Mouse (Mus musculus): ENCODE measurements at regions not wholly inside any gene's neighbourhood (a gene's known extent, or its start where the extent isn't known, plus 50 kb on each side); places are given as distances from the start of the nearest gene placed in this dataset.

GRCm38 (mm10) chrX:99585703-99586102, 114.6 kb upstream of the Pja1 start:
- H3K9ac ChIP-seq (ENCODE audit: low read depth, low read length): no peak overlapping the region
- 51% methylated on average over 3 of the region's 3 CpGs for WGBS
- no peak overlapping the region for H3K27ac ChIP-seq (replicated peaks; ENCODE audit: low read depth, low read length)
- H3K4me2 ChIP-seq (ENCODE audit: low read depth, low read length): no peak overlapping the region
- no peak overlapping the region for H3K4me3 ChIP-seq (ENCODE audit: low read depth, low read length)
- ATAC-seq (ENCODE audit: low read depth): no peak
- no peaks in the 10 kb centered on the region for H3K4me1 ChIP-seq (ENCODE audit: control insufficient read depth, insufficient read depth, low read length)
- no peaks in the 10 kb centered on the region for H3K36me3 ChIP-seq (ENCODE audit: control insufficient read depth, insufficient read depth, low read length)
- no peaks in the 10 kb centered on the region for H3K9me3 ChIP-seq (ENCODE audit: control insufficient read depth, low read length)
- H3K27me3 ChIP-seq (replicated peaks; ENCODE audit: control insufficient read depth, insufficient read depth, low read length): peaks cover 4% of the 10 kb centered on the region
- DNase-seq (ENCODE audit: low spot score): no peak

GRCm38 (mm10) chrX:99582611-99583010, 111.5 kb upstream of the Pja1 start:
- no peaks in the 10 kb centered on the region for H3K9me3 ChIP-seq (ENCODE audit: control insufficient read depth, low read length)
- H3K4me1 ChIP-seq (ENCODE audit: control insufficient read depth, insufficient read depth, low read length): no peaks in the 10 kb centered on the region
- ATAC-seq (ENCODE audit: low read depth) (no peak), DNase-seq (ENCODE audit: low spot score) (no peak)
- WGBS: 90% methylated on average over 9 of the region's 9 CpGs
- H3K4me3 ChIP-seq (ENCODE audit: low read depth, low read length): no peak overlapping the region
- no peak overlapping the region for H3K4me2 ChIP-seq (ENCODE audit: low read depth, low read length)
- no peak overlapping the region for H3K27ac ChIP-seq (replicated peaks; ENCODE audit: low read depth, low read length)
- no peaks in the 10 kb centered on the region for H3K36me3 ChIP-seq (ENCODE audit: control insufficient read depth, insufficient read depth, low read length)
- H3K27me3 ChIP-seq (replicated peaks; ENCODE audit: control insufficient read depth, insufficient read depth, low read length): peaks cover 4% of the 10 kb centered on the region
- H3K9ac ChIP-seq (ENCODE audit: low read depth, low read length): no peak overlapping the region

- Histone ChIP-seq H3K4me2 (ENCODE audit: low read depth, low read length) (no peak overlapping the region), H3K36me3 (ENCODE audit: control insufficient read depth, insufficient read depth, low read length) (no peaks in the 10 kb centered on the region), H3K9me3 (ENCODE audit: control insufficient read depth, low read length) (no peaks in the 10 kb centered on the region), H3K27me3 (replicated peaks; ENCODE audit: control insufficient read depth, insufficient read depth, low read length) (no peaks in the 10 kb centered on the region; the same call in none of the 2 replicates), H3K27ac (replicated peaks; ENCODE audit: low read depth, low read length) (peak overlapping the region; percentile 39; the same call in 1 of the 2 replicates), H3K4me1 (ENCODE audit: control insufficient read depth, insufficient read depth, low read length) (no peaks in the 10 kb centered on the region), H3K4me3 (ENCODE audit: low read depth, low read length) (no peak overlapping the region), H3K9ac (ENCODE audit: low read depth, low read length) (no peak overlapping the region)
- peak; percentile 42 for DNase-seq (ENCODE audit: low spot score)
- 29% methylated on average over 10 of the region's 10 CpGs for WGBS
- ATAC-seq (ENCODE audit: low read depth): peak; percentile 53; the same call in 1 of the 2 replicates
Observed at GRCm38 (mm10) chrX:99581632-99582466, 110.8 kb upstream of the Pja1 start.

DNA sequence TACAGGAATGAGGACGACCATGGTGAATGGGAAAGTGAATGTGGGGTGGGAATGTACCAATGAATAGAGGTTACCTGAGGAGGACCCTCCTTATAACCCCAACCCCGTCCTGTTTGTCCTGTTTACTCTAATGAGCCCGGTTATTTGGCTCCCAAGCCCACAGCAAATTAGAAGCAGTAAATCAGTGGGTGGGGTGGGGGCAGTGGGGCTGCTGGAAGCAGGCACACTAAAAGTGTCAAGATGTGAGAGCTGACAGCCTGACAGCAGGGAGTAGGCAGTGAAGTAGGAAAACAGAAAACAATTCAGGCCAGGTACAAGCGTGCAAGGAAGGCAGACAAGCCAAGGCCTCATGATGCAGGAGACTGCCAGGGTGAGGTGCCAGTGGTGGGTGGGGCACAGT, 108.1 kb upstream of the Pja1 start:
- WGBS: 63% methylated on average over 4 of the region's 4 CpGs
- Histone ChIP-seq H3K9me3 (ENCODE audit: control insufficient read depth, low read length) (no peaks in the 10 kb centered on the region), H3K27me3 (replicated peaks; ENCODE audit: control insufficient read depth, insufficient read depth, low read length) (peaks cover 9% of the 10 kb centered on the region), H3K4me2 (ENCODE audit: low read depth, low read length) (no peak overlapping the region), H3K36me3 (ENCODE audit: control insufficient read depth, insufficient read depth, low read length) (no peaks in the 10 kb centered on the region), H3K4me3 (ENCODE audit: low read depth, low read length) (no peak overlapping the region), H3K27ac (replicated peaks; ENCODE audit: low read depth, low read length) (no peak overlapping the region), H3K4me1 (ENCODE audit: control insufficient read depth, insufficient read depth, low read length) (peaks cover under 1% of the 10 kb centered on the region; the same call in 1 of the 2 replicates), H3K9ac (ENCODE audit: low read depth, low read length) (no peak overlapping the region)
- DNase-seq (ENCODE audit: low spot score) (no peak), ATAC-seq (ENCODE audit: low read depth) (no peak)

- H3K4me1 ChIP-seq (ENCODE audit: control insufficient read depth, insufficient read depth, low read length): peaks cover 3% of the 10 kb centered on the region; the same call in 1 of the 2 replicates
- no peaks in the 10 kb centered on the region for H3K36me3 ChIP-seq (ENCODE audit: control insufficient read depth, insufficient read depth, low read length)
- 58% methylated on average over 2 of the region's 2 CpGs for WGBS
- H3K4me3 ChIP-seq (ENCODE audit: low read depth, low read length): no peak overlapping the region
- peaks cover 13% of the 10 kb centered on the region for H3K27me3 ChIP-seq (replicated peaks; ENCODE audit: control insufficient read depth, insufficient read depth, low read length)
- ATAC-seq (ENCODE audit: low read depth): no peak
- H3K9ac ChIP-seq (ENCODE audit: low read depth, low read length): no peak overlapping the region
- no peak for DNase-seq (ENCODE audit: low spot score)
- H3K4me2 ChIP-seq (ENCODE audit: low read depth, low read length): no peak overlapping the region
- H3K9me3 ChIP-seq (ENCODE audit: control insufficient read depth, low read length): no peaks in the 10 kb centered on the region
- no peak overlapping the region for H3K27ac ChIP-seq (replicated peaks; ENCODE audit: low read depth, low read length)
Observed at GRCm38 (mm10) chrX:99578796-99579195, 107.7 kb upstream of the Pja1 start.

GRCm38 (mm10) chrX:99575105-99575504, 104.0 kb upstream of the Pja1 start:
- Histone ChIP-seq H3K4me3 (ENCODE audit: low read depth, low read length) (no peak overlapping the region), H3K9me3 (ENCODE audit: control insufficient read depth, low read length) (no peaks in the 10 kb centered on the region), H3K27me3 (replicated peaks; ENCODE audit: control insufficient read depth, insufficient read depth, low read length) (peaks cover 25% of the 10 kb centered on the region), H3K9ac (ENCODE audit: low read depth, low read length) (no peak overlapping the region), H3K27ac (replicated peaks; ENCODE audit: low read depth, low read length) (no peak overlapping the region), H3K4me1 (ENCODE audit: control insufficient read depth, insufficient read depth, low read length) (peaks cover 3% of the 10 kb centered on the region; the same call in 1 of the 2 replicates), H3K4me2 (ENCODE audit: low read depth, low read length) (no peak overlapping the region), H3K36me3 (ENCODE audit: control insufficient read depth, insufficient read depth, low read length) (no peaks in the 10 kb centered on the region)
- DNase-seq (ENCODE audit: low spot score) (no peak), ATAC-seq (ENCODE audit: low read depth) (peak; percentile 30; the same call in 1 of the 2 replicates)
- WGBS: 42% methylated on average over 5 of the region's 5 CpGs

DNA sequence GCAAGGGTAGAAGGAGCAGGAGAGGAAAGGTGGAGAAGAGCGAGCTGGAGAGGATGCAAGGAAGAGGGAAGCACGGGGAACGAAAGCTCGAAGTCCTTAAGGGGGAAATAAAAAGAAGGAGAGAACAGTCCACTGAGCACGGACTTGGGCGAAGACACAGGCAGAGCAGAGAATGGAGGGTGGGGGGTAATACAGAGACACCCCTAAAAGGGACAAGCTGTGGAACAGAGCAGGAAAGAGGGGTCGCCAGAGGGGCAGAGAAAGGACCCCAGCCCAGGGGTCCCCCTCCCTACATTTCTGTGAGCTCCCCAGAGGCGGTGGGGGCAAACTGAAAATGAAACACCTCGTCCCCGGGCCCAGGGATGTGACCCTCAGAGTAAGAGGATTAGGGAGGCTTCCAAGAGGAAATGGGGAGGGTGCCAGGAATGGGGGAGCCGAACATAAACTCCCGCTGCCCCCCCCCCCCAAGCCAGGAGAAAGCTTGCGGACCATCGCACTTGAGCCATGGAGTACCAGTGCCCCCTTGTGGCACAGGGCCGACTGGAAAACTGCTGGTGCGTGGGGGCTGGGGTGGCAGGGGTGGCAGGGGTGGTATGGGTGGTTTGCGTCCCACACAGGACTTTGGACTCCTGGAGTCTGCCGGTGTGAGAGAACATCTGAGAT, 103.5 kb upstream of the Pja1 start:
- peaks cover 25% of the 10 kb centered on the region for H3K27me3 ChIP-seq (replicated peaks; ENCODE audit: control insufficient read depth, insufficient read depth, low read length)
- H3K9me3 ChIP-seq (ENCODE audit: control insufficient read depth, low read length): no peaks in the 10 kb centered on the region
- peak; percentile 51 for DNase-seq (ENCODE audit: low spot score)
- H3K27ac ChIP-seq (replicated peaks; ENCODE audit: low read depth, low read length): no peak overlapping the region
- H3K36me3 ChIP-seq (ENCODE audit: control insufficient read depth, insufficient read depth, low read length): no peaks in the 10 kb centered on the region
- H3K4me2 ChIP-seq (ENCODE audit: low read depth, low read length): peak overlapping the region; percentile 53
- H3K4me3 ChIP-seq (ENCODE audit: low read depth, low read length): peak overlapping the region; percentile 25
- WGBS: 34% methylated on average over 14 of the region's 18 CpGs
- H3K4me1 ChIP-seq (ENCODE audit: control insufficient read depth, insufficient read depth, low read length): peaks cover 3% of the 10 kb centered on the region; the same call in 1 of the 2 replicates
- H3K9ac ChIP-seq (ENCODE audit: low read depth, low read length): peak overlapping the region; percentile 48; the same call in 1 of the 2 replicates
- ATAC-seq (ENCODE audit: low read depth): 0 out of 2 replicates have a peak, but pooled peaks have one; percentile 37

DNA sequence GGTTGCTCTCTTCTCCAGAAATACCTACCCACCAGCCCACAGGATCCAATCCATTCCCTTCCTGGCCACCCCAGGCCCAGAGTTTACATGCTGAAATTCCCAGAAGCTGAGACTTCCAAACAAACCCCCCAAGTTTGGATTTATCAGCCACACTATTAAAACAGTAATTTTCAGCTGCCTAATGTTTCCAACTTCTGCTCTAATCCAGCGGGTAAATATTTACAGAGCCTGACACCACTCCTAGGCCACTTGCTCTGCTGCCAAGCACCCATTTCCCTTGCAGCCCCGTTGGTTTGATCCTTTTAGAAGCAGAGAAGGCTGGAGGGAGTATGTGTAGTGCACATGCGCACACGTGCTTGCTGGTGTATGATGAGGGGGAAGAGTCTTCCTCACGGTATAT, 99.1 kb upstream of the Pja1 start:
- ATAC-seq (ENCODE audit: low read depth): no peak

More for the DNA sequence above, 99.1 kb upstream of the Pja1 start:
- no peaks in the 10 kb centered on the region for H3K36me3 ChIP-seq (ENCODE audit: control insufficient read depth, insufficient read depth, low read length)
- no peak for DNase-seq (ENCODE audit: low spot score)
- peaks cover 28% of the 10 kb centered on the region for H3K27me3 ChIP-seq (replicated peaks; ENCODE audit: control insufficient read depth, insufficient read depth, low read length)
- H3K9ac ChIP-seq (ENCODE audit: low read depth, low read length): no peak overlapping the region
- H3K27ac ChIP-seq (replicated peaks; ENCODE audit: low read depth, low read length): no peak overlapping the region
- no peaks in the 10 kb centered on the region for H3K9me3 ChIP-seq (ENCODE audit: control insufficient read depth, low read length)
- H3K4me1 ChIP-seq (ENCODE audit: control insufficient read depth, insufficient read depth, low read length): peaks cover 3% of the 10 kb centered on the region; the same call in 1 of the 2 replicates
- 82% methylated on average over 5 of the region's 5 CpGs for WGBS
- H3K4me3 ChIP-seq (ENCODE audit: low read depth, low read length): no peak overlapping the region
- no peak overlapping the region for H3K4me2 ChIP-seq (ENCODE audit: low read depth, low read length)
